Mouse (Mus musculus): ENCODE data around the gene Galnt17.

Galnt17 gene

DNA sequence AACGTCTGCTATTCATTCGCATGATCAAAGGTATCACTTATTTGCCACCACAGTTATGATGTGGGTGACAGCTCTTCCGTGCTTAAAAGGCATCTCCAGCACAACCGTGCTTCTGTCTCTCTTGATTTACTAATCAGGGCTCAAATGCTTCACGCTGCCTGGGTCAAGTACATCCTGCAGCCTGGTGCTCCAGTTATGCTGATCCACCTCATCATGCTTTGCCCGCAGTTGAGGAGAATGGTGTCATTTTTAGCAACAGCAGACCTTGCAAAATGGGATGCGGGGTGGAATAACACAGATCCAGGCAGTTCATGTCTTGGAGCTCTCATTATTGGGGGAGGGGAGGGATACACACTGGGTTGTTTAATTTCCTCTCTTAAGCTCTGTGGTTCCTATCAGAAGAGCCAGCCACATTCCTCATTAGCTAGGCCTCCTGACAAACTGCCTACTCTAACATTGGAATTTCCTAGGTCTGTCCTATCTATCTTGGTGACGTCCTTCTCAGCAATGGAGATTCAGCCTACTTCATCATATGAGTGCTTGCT, 187.9 kb downstream of the Galnt17 start:
- DNase-seq (ENCODE audit: low read depth, low spot score), result no peak

DNA sequence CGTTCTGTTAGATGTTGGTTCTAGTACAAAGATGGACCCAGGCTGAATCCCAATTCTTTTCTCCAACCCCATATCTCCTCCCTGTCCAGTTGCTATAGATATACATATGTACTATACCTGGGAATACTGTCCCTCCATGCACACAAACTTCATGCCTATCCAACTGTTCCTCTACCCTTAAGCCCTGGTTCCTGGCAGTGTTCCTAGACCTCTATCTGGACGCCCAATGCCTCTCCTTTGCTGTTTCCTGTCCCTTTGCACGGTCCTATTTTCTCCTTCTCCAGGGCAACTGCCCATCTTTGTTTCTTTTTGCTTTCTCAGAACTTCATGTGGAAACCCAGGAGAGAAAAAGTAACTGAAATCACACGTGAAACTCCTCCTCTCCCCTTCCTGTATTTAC, 188.4 kb downstream of the Galnt17 start:
- DNase-seq (ENCODE audit: low read depth, low spot score), result no peak

DNA sequence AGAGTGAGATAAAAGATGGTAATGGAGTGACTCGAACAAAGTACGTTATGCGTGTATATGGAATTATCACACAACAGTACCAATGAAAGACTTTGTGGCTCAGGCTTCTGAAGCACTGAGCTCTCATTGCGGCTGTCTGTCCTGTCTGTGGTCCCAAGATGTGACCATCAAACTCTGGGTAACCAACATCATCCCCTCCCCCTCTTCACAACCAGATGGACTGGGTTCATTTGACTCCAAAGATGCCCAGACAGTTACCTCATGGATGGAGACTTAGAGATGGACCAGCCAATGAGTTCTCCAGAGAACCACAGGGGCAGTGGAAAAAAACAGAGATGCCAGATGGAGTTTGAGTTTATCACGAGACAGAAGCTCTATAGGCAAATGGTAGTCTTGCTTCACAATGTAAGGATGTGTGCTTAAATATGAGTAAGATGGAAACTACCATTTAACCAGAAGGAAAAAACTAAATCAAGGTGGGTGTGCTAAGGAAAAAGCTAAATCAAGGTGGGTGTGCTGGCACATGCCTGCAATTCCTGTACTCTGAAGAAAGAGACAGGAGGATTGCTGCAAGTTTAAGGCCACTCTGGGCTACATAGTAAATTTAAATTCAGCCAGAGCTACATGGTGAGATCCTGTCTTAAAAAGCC, 190.8 kb downstream of the Galnt17 start:
- DNase-seq (ENCODE audit: low read depth, low spot score), result no peak

DNA sequence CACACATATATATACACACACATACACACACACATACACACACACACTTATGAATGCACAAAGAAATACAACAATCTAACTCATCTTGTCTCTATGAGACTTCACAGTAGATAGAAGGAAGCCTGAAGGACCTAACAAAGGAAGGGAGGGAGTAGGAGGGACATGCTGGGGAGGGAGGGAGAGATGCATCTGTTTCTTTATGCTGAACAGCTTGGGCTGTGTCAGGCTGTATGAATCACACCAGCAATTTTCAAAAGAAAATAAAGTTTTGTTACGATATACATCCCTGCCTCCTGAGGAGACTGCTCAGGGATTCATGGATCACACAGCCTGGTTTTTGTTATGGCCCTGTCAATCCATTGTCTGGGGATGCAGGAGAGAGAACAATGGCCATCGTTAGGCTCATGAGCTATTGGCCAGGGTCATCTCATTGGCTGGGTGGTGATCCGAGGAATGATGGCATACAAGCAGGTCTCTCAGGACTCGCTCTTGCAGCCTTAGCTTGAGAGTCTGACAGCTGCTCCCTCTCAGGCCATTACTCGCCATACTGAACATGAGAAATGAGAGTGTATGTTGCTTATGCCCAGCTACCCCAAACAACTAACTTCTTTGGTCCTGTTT, 194.3 kb downstream of the Galnt17 start:
- DNase-seq (ENCODE audit: low read depth, low spot score), result no peak

DNA sequence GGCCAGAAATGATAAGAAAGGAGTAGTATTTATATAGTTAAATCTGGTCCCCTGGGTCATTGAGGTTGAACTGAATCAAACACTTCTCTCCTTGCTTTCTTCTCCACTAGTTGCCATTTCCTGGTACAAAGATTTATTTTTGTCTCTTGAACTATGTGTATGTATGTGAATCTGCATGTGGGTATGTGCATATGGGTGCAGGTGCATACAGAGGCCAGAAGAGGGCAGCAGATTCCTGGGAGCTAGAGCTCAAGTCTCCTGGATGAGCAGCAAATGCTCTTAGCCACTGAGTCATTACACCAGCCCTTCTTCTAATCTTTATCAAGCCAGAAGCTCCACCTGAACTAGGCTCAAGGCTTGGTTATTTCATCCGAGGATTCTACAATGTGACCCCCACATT, 201.1 kb downstream of the Galnt17 start:
- DNase-seq (ENCODE audit: low read depth, low spot score), result peak; percentile 59

DNA sequence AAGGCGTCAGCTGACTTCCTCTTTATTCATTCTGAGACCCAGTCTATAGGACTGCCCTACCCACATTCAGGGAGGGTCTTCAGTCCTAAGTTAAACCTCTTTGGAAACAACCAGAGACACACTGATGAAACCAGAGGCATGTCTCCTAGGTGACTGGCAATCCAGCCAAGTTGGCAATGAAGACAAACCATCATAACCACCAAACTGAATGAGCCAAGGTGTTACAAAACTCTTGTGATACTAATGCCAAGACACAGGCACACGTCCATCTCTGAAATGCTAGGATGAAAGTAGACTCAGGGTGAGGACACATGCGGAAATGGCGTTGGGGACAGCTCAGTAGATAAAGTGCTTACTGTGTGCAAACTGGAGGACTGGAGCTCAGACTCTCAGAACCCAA, 211.5 kb downstream of the Galnt17 start:
- DNase-seq (ENCODE audit: low read depth, low spot score), result no peak

DNA sequence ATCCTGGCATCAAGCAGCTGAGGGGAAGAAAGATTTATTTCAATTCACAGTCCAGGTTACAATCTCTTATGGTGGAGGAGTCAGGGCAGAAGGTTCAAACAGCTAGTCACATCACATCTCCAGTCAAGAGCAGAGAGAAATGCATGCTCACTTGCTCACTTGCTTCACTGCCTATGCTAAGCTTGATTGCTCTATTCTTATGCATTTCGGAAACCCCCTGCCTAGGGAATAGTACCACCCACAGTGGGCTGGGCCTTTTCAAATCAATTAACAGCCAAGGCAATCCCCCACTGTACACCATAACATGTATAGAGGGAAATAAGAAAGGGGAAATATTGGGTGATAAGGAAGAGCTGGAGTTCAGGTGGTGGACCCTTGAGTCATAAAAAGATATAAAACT, 212.7 kb downstream of the Galnt17 start:
- DNase-seq (ENCODE audit: low read depth, low spot score), result peak; percentile 83

DNA sequence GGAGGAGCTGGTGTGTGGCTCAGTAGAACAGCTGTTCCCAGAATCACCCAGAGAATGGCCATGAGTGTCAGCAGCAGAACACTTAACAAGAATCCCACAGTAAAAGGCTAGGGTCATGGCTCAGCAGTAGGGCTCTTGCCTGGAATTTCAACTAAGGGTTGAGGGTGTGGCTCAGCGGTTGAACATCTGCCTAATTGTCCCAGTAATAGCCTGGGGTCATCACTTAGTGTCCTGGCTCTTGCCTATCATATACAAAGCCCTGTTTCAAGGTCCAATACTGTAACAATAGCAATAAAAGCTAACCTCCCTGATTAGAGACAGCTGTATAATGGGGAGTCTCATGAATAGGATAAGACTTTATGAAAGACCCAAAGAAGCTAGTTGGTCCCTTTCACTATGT, 213.5 kb downstream of the Galnt17 start:
- DNase-seq (ENCODE audit: low read depth, low spot score), result peak; percentile 84

DNA sequence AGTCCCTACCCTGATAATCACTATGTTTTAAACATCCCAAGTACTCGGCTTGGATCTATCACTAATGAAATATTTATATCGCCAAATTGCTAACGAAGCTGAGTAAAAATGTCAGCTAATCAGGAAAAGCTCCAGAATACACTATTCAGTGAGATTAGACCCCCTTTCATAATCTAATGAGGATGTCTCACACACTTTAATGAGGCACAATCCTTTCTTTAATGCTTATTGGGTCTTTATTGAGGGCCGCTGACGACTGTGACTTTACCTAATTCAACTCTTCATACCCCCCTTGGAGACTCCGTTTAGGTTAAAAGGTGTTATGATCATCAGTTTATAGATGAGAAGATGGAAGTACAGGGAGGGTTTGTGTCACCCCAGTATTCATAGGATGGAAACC, 214.2 kb downstream of the Galnt17 start:
- no peak for DNase-seq (ENCODE audit: low read depth, low spot score)

DNA sequence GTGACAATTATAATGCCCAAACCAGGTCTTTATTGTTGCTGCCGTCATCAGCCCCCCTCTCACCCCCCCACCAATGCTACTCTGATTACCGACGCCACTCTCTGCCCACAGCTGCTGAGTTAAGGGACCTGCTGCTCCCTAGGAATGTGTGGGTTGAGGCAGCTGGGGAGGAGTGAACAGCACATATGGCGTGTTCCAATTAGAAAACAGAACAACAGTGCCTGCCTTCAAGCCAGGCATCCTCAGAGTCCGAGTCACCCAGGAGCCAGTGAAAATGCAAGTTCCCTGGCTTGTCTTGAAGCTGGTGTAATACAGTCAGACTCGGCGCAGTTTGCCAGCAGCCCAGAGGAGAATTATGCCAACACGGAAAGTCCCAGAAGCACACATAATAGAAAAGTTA, 218.4 kb downstream of the Galnt17 start:
- DNase-seq (ENCODE audit: low read depth, low spot score), result no peak

DNA sequence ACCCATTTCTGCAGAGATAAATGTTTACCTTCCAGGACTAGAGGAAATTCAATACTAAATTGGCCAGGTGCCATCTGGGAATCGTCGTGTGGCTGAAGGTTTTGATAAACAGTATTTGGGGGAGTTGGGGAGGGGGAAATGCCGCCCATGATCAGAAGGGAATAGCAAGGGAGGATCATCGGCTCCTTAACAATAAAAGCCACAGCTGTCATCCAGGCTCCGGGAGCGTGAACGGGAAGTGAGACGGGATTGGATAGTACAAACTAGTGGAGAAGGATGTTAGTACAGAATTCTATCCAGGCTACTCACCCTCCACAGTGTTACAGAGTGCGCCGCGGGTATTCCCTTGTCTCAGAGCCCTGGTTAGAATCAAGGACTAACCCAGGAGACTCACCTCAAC, 219.4 kb downstream of the Galnt17 start:
- DNase-seq (ENCODE audit: low read depth, low spot score), result no peak

DNA sequence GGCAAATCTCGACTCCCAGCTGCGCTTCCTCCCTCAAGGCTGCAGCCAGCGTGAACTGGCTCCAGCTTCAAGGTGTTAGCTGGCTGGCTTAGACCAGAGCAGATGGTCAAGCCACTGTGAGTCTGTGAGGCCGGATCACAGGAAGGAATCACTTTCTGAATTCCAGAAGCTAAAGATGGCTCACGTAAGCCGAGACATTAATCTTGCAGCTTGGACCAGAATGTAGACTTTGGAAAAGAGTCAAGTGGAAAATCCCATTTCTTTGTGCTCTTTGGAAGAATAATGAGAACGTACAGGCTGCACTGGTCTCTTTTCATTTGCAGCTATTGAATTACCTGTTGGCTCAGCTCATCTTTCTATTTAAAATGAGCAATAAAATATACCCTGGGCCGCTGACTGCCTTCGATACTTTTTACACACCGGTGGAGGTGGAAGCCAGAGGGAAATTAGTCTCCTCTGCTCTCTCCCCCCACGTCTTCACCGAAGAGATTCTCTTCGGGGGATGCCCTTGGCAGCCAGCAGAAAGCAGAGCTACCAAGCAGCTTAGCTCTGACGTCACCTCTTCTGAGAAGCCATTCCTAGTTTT, 225.1 kb downstream of the Galnt17 start:
- no peak for DNase-seq (ENCODE audit: low read depth, low spot score)

DNA sequence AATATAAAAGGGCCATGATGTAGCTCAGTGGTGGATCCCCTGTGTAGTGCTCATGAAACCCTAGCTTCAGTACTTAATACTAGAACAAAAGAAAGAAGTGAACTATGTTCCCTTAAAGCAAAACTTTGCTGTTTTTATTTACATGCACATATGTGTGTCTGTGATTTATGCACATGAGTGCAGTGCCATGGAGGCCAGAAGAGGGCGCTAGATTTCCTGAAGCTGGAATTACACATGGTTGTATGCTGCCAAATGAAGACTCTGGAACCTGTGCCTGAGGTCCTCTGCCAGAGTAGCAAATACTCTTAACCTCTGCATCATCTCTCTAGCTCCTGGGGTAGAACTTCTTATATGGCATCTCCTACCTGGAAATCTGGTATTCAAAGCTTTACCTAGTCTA, 230.6 kb downstream of the Galnt17 start:
- peak; percentile 59 for DNase-seq (ENCODE audit: low read depth, low spot score)

DNA sequence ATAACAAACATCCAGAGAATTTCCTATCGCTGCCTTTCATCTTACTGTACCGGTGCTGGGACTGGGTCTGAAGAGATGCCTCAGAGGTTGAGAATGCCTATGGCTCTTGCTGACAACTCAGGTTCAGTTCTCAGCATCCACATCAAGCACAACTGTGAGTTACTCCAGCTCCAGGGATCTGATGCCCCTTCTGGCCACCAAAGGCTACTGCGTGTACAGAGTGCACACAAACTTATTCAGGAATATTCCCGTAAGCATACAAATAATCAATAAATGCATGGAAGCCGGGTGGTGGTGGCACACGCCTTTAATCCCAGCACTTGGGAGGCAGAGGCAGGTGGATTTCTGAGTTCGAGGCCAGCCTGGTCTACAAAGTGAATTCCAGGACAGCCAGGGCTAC, 232.5 kb downstream of the Galnt17 start:
- DNase-seq (ENCODE audit: low read depth, low spot score), result peak; percentile 47

DNA sequence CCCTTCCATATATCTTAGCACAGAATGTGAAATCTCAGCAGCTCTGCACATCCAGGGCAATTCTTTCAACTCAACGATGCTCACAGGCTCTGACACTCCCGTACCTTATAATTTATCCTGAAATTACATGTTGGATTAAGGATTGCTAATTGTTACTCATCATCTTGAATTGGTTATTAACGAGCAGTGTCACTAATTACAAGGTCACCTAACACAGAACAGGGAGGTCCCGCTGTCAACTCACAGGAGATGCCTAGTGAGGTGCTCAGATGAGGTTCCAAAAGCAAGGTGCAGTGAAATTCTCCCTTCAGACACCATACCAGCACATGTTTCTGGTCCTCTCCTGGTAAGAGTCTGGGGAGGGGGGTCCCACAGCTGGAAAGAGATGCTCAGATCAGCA, 234.0 kb downstream of the Galnt17 start:
- no peak for DNase-seq (ENCODE audit: low read depth, low spot score)

DNA sequence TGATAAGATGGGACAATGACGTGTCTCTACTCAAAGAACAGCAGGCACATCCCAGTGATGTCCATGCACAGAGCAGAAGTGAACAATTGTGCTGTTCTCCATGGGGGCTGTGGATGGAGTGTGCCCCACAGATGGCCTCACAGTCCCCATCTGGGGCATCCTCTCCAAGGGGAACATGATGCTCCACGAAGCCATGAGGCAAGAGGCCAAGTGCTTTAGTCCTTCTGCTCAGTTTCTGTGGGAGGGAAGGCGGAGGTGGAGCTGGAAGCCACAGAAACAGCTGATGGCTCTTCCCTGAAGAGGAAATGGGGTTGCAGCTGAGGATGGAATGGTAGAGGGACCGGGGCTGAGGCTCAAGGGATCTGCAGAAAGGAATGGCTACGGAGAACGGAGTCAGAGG, 243.1 kb downstream of the Galnt17 start:
- DNase-seq (ENCODE audit: low read depth, low spot score), result no peak

DNA sequence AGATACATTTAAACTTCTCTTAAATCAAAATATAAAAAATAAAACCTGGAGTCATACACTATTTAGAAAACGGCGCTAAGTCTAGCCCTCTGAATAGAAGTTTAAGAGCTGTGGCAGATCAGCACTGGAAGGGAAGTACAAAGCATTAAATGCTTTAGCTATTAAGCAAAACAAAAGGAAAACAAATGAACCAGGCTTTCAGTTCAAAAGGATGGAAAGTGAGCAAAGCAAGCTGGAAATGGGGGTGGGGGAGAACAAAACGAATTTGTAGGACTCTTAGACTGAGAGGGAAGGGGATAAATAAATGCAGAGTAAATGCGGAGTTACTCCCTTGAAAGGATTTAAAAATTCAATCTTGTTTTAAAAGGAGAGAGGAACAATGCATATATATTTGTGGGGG, 259.8 kb downstream of the Galnt17 start:
- peak; percentile 17 for DNase-seq (ENCODE audit: low read depth, low spot score)

DNA sequence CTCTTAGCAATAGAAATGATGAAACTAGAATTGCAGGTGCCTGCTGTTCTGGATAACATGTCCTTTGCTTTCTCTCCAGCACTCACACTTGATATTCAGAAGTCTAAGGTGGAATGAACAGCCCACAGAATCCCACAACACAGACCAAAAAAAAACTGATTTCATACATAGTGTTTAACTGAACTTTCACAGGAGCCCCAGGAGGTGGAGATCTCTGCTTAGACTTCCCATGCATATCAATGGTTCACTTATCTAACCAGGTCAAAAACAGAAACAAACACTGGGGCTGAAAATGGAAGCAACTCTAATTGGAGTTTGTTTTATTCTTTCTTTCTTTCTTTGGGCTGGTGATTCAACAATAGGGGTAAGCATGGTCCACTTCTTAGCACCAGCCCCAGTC, 265.2 kb downstream of the Galnt17 start:
- DNase-seq (ENCODE audit: low read depth, low spot score), result no peak

DNA sequence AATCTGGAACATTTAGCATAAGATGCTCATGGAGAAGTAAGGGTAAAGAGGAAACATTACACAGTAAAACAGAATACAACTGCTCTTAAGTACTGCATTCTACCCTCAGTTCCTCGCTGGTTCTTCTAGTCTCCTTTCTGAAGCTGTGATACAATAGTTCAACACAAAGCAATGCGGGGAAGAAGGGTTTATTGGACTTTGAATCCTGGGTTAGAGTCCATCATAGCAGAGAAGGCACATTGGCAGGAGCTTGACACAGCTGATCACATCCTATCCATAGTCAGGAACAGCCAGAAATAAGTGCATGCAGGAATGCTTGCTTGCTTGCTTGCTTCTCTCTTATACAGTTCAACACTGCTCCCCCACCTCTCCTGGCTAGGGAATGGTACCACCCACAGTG, 267.9 kb downstream of the Galnt17 start:
- no peak for DNase-seq (ENCODE audit: low read depth, low spot score)

DNA sequence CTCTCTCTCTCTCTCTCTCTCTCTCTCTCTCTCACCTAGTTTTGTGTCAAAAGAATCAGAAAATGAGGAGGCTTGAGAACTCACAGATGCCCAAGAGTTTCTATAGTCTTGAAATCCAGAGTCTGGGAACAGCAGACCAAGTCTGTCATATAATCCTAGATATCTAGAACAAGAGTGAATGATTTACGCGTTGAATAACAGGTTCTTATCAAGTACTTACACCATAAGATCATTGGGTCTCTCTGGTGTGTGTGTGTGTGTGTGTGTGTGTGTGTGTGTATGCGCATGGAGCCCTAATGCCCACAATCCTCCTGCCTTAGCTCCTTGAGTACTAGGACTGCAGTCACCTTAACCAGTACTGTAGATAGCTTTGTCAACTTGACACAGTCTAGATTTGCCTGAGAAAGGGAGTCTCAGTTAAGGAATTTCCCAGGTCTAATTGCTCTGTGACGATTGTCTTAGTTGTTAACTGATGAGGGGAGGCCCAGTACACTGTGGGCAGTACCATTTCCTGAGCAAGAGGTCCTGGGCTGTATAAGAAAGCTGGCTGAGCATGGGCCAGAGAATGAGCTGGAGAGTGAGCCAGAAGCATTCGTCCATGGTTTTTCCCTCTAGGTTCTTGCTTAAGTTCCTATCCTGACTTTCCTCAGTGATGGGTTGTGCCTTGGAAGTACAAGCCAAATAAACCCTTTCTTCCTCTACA, 268.5 kb downstream of the Galnt17 start:
- DNase-seq (ENCODE audit: low read depth, low spot score), result no peak

DNA sequence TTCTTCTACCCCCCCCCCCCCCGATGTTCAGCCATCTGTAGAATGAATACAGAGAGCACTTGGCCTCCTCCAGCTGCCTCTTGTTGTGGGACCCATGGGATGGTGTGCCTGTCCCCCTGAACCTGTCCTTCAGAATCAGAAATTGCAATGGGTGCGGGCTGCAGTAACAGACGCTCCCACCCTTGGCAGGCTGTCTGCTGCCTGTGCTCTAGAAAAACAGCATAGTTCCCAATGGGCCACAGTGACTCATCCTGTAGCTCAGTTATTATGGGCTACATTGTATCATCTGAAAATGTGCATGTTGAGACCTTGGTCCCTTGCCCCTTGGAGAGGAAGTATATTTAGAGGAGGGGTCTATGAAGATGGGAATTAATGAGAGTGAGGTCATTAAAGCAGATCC, 283.8 kb downstream of the Galnt17 start:
- DNase-seq (ENCODE audit: low read depth, low spot score), result no peak

DNA sequence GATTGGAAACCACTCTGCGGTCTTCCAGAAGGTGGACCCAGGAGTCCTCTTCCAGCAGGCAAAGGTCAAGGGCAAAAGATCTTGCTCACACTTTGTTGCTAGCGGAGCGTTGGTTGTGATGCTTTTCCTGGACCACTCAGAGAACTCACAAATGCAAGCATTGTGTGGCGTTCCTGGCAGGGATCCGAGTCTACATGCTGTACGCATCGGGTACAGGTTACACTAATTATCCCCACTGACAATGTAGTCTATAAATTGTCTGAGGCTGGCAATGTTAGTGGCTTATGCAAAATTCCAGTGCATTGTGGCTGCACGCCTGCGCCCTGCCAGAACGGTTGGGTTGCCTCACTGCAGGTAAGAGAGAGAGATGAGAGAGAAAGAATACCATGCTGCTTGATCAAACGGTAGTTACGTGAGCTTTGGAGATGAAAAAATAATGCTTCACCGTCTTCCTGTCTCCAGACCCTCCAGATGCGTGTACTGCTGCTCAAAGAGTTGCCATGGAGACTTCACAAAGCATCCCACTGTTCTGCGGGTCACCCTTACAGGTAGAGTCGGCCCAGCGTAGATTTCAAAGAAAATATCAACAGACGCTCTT, 285.8 kb downstream of the Galnt17 start:
- DNase-seq (ENCODE audit: low read depth, low spot score), result no peak
